Mouse (Mus musculus) adrenal gland (tissue): Measurements from ENCODE around the gene 5031410I06Rik.
"Not testable (repeated sequence)": the region's sequence is repeated elsewhere in the genome, so short reads cannot be mapped to it uniquely, and the experiment has no call there.

Experiments
- intact Hi-C: fragments of 180-260 bp; cut with DNase I; formaldehyde crosslinking; loops from one replicate; pipeline ENCODE4 v1.15.1; 2025
- long read RNA-seq, 2 experiments: library from polyadenylated mRNA; unstranded; transcript quantifications; one replicate each; pipeline ENCODE4 v2.0.0; 2020; ENCODE audit warnings: borderline replicate concordance in 1 of 2; ENCODE audit not compliant: insufficient replicate concordance in 1 of 2

5031410I06Rik gene
- long read RNA-seq, experiment 1, result 0 reads
- long read RNA-seq, experiment 2, result 0 reads

DNA sequence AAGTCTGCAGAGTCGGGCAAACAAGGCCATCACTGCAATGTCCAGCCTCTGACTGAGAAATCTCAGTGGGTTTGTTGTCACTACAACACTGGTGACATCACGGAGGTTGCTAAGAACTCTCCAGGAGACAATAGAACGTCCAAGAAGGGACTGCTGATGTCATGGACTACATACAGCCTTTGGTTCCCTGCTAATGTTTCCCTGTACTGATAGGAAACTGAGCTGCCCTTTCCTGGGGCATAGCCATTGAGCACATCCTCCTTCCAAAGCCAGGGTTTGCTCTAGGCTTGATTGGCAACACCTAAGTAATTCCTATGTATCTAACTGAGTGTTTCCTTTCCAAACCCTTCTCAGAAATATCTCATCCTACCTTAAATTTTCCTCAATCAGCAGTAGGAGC lies at the start of gene 5031410I06Rik:
Gene 5031410I06Rik, minus strand, starts transcription at position 101 of the 400 bp plus-strand sequence.
- intact Hi-C loops, result not testable (repeated sequence)

DNA sequence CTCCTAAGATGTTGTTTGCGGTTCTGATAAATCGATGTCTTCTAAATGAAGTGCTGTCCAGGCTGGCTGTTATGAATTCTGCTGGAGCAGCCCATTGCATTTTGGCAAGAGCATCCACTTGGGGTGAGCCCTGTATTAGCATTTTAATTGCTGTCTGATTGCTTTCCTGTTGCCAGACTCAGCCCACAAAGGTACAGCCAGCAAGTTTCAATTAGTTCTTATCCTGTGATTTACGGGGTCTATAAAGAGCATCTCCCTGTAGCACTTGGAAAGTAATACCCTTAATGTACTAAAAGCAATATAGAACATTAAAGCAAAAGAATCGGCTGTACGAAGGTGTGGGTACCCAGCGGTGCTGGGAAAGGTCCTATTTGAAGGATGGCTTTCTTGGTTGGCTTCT lies 37.7 kb upstream of the 5031410I06Rik start:
- intact Hi-C loops, result no loop called here

DNA sequence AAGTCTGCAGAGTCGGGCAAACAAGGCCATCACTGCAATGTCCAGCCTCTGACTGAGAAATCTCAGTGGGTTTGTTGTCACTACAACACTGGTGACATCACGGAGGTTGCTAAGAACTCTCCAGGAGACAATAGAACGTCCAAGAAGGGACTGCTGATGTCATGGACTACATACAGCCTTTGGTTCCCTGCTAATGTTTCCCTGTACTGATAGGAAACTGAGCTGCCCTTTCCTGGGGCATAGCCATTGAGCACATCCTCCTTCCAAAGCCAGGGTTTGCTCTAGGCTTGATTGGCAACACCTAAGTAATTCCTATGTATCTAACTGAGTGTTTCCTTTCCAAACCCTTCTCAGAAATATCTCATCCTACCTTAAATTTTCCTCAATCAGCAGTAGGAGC lies 16.2 kb upstream of the 5031410I06Rik start, which contains the start of gene Gm10220:
Gene Gm10220, minus strand, starts transcription at position 101 of the 400 bp plus-strand sequence.
- intact Hi-C loops, result not testable (repeated sequence)

DNA sequence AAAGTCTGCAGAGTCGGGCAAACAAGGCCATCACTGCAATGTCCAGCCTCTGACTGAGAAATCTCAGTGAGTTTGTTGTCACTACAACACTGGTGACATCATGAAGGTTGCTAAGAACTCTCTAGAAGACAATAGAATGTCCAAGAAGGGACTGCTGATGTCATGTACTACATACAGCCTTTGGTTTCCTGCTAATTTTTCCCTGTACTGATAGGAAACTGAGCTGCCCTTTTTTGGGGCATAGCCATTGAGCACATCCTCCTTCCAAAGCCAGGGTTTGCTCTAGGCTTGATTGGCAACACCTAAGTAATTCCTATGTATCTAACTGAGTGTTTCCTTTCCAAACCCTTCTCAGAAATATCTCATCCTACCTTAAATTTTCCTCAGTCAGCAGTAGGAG lies 16.0 kb downstream of the 5031410I06Rik start, which contains the start of gene Gm10471:
Gene Gm10471, minus strand, starts transcription at position 101 of the 400 bp plus-strand sequence.
- intact Hi-C loops, result not testable (repeated sequence)

- intact Hi-C loops, result not testable (repeated sequence)
These were observed 26.1 kb downstream of the 5031410I06Rik start for GRCm38 (mm10) chr5:26079023-26079422.

DNA sequence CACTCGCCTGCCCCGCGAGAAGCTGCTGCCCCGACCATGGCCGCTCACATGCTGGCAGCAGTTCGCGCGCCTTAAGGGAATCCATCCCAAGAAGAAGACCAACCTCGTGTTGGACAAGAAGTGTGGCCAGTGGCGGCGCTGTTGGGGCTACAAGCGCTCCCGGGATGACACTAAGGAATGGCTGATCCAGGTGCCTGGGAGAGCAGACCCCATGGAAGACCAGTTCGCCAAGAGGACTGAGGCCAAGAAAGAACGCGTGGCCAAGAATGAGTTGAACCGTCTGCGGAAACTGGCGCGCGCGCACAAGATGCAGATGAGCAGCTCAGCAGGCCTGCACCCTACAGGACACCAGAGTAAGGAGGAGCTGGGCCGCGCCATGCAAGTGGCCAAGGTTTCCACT lies 34.4 kb downstream of the 5031410I06Rik start:
- intact Hi-C loops, result no loop called here

GRCm38 (mm10) chr5:26058481-26058880 lies 46.7 kb downstream of the 5031410I06Rik start, which contains the start of gene Gm7347:
Gm7347 (minus strand) TSS chr5:26058581.
- intact Hi-C loops, result not testable (repeated sequence)
